Mouse (Mus musculus) kidney, embryonic 16.5 days (tissue): ENCODE results near the gene Tk2. TPM values are rescaled to one million over a fixed set of nuclear protein-coding genes. Genes with fewer than 3 reads are reported as not detected.

Experiments used
- ATAC-seq: fragments of 200-750 bp; cut with Nextera tagmentation; 2 replicates; pipeline ENCODE4 v1.8.0; 2017; ENCODE audit warnings: moderate TSS enrichment; ENCODE audit not compliant: low FRiP score, low TSS enrichment
- H3K27ac ChIP-seq: fragments of 300-500 bp; sonication (generic); 2 replicates; pipeline ENCODE4 v1.5.1; 2014; ENCODE audit warnings: low read length
- H3K27me3 ChIP-seq: fragments of 300-500 bp; sonication (generic); 2 replicates; pipeline ENCODE4 v1.6.1; 2014; ENCODE audit warnings: low read length, control low read depth, mixed read lengths; ENCODE audit not compliant: insufficient read depth
- H3K36me3 ChIP-seq: fragments of 300-500 bp; sonication (generic); 2 replicates; pipeline ENCODE4 v1.6.1; 2014; ENCODE audit warnings: low read length, control low read depth, mixed read lengths; ENCODE audit not compliant: insufficient read depth
- H3K4me1 ChIP-seq: fragments of 300-500 bp; sonication (generic); 2 replicates; pipeline ENCODE4 v1.6.1; 2014; ENCODE audit warnings: low read length, control low read depth, mixed read lengths; ENCODE audit not compliant: insufficient read depth
- H3K4me2 ChIP-seq: fragments of 300-500 bp; sonication (generic); replicated peaks from 2 replicates; pipeline ENCODE4 v1.6.1; 2014; ENCODE audit warnings: low read depth, low read length
- H3K4me3 ChIP-seq: fragments of 300-500 bp; sonication (generic); 2 replicates; pipeline ENCODE4 v1.5.1; 2014; ENCODE audit warnings: mild to moderate bottlenecking, low read length
- H3K9ac ChIP-seq: fragments of 300-500 bp; sonication (generic); replicated peaks from 2 replicates; pipeline ENCODE4 v1.6.1; 2014; ENCODE audit warnings: low read length
- H3K9me3 ChIP-seq: fragments of 300-500 bp; sonication (generic); 2 replicates; pipeline ENCODE4 v1.6.1; 2016; ENCODE audit warnings: low read length, control low read depth
- WGBS: fragments of 180-500 bp; shearing (Covaris S2); extraction: QIAGEN DNeasy Blood & Tissue Kit; methylation state at CpG from one replicate; pipeline ENCODE4 v1.1.7; 2014; 5-methylcytosine and 5-hydroxymethylcytosine counted together
- polyA plus RNA-seq: library from polyadenylated mRNA; unstranded; fragments of >200 nt; fragmentation: Nextera tagmentation; extraction: Ambion mirVana; gene quantifications from 2 replicates; pipeline ENCODE4 v1.2.1, GENCODE M21; 2015

Gene Tk2
- polyA plus RNA-seq, 1 experiment from 2014 or later = 25.5 TPM

GRCm38 (mm10) chr8:104232039-104232438 lies 16.3 kb downstream of the Tk2 start:
- H3K27me3 ChIP-seq = no peaks in the 10 kb centered on the region
- no peak overlapping the region for H3K27ac ChIP-seq
- no peaks in the 10 kb centered on the region for H3K4me1 ChIP-seq
- H3K4me2 ChIP-seq = no peak overlapping the region
- WGBS = 93% methylated on average over 4 of the region's 4 CpGs
- peaks cover 74% of the 10 kb centered on the region for H3K36me3 ChIP-seq
- no peak for ATAC-seq
- no peak overlapping the region for H3K9ac ChIP-seq
- no peak overlapping the region for H3K4me3 ChIP-seq
- H3K9me3 ChIP-seq = no peaks in the 10 kb centered on the region

GRCm38 (mm10) chr8:104230377-104230776 lies 18.0 kb downstream of the Tk2 start:
- Histone ChIP-seq H3K27me3 (no peaks in the 10 kb centered on the region), H3K27ac (no peak overlapping the region), H3K36me3 (peaks cover 80% of the 10 kb centered on the region), H3K9me3 (no peaks in the 10 kb centered on the region), H3K9ac (no peak overlapping the region), H3K4me3 (no peak overlapping the region), H3K4me1 (no peaks in the 10 kb centered on the region), H3K4me2 (no peak overlapping the region)
- no peak for ATAC-seq
- WGBS = 89% methylated on average over 9 of the region's 9 CpGs

DNA sequence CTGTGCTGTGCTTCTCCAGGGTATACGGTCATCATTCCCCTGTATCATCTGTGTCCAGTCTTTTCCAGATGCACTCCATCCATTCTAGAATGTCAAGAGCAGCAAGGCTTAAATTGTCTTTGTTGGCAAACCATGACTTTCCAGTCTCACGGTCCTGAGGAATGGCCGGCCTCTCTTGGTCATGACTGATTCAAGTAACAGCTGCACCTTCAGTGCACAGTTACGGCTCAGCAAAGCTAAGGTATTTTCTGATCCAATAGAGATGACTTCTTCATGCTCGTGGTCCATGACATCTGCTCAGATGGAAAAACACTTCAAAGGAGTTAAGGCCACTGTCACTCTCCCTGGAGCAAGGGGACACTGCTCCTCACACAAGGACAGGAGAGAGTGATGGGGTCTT lies 21.3 kb downstream of the Tk2 start:
- no peak overlapping the region for H3K4me3 ChIP-seq
- ATAC-seq = no peak
- 0 out of 2 replicates have a peak, but pooled peaks cover 7% of the 10 kb centered on the region for H3K9me3 ChIP-seq
- H3K36me3 ChIP-seq = peaks cover 78% of the 10 kb centered on the region
- H3K4me1 ChIP-seq = no peaks in the 10 kb centered on the region
- H3K9ac ChIP-seq = no peak overlapping the region
- no peak overlapping the region for H3K4me2 ChIP-seq
- 70% methylated on average over 5 of the region's 5 CpGs for WGBS
- H3K27me3 ChIP-seq = no peaks in the 10 kb centered on the region
- H3K27ac ChIP-seq = no peak overlapping the region

GRCm38 (mm10) chr8:104219806-104220205 lies 28.6 kb downstream of the Tk2 start:
- ATAC-seq = peak; percentile 58; the same call in 1 of the 2 replicates
- H3K36me3 ChIP-seq = peaks cover 11% of the 10 kb centered on the region
- WGBS = 45% methylated on average over 5 of the region's 5 CpGs

DNA sequence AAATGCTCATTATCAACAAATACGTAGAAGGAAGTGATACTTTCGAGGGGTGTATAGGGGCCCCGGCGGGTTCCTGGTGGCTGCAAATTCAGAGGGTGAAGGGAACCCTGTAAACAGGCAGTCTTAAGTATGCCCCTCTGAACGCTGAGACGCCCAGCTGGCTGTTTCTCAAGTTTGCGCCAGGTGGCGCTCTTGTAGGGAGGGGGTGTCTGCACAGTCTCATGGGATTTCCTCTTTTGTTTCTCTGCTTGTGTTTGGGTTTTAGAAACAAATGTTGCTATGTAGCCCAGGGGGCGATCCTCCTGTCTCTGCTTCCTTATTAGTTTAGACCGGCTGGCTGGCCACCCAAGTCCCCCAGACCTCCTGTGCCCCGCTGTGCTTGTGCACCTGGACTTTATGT lies 29.3 kb downstream of the Tk2 start:
- no peak overlapping the region for H3K4me3 ChIP-seq
- peaks cover 4% of the 10 kb centered on the region for H3K36me3 ChIP-seq
- H3K9ac ChIP-seq = no peak overlapping the region
- H3K27me3 ChIP-seq = no peaks in the 10 kb centered on the region
- WGBS = 28% methylated on average over 11 of the region's 11 CpGs
- no peak overlapping the region for H3K4me2 ChIP-seq
- peak; percentile 37; the same call in 1 of the 2 replicates for ATAC-seq
- 0 out of 2 replicates have a peak, but pooled peaks cover 2% of the 10 kb centered on the region for H3K9me3 ChIP-seq
- H3K27ac ChIP-seq = no peak overlapping the region
- H3K4me1 ChIP-seq = no peaks in the 10 kb centered on the region

More at GRCm38 (mm10) chr8:104219806-104220205, 28.6 kb downstream of the Tk2 start:
- Histone ChIP-seq H3K27ac (no peak overlapping the region), H3K4me3 (no peak overlapping the region), H3K4me1 (no peaks in the 10 kb centered on the region), H3K27me3 (no peaks in the 10 kb centered on the region), H3K4me2 (no peak overlapping the region), H3K9ac (no peak overlapping the region), H3K9me3 (0 out of 2 replicates have a peak, but pooled peaks cover 7% of the 10 kb centered on the region)

DNA sequence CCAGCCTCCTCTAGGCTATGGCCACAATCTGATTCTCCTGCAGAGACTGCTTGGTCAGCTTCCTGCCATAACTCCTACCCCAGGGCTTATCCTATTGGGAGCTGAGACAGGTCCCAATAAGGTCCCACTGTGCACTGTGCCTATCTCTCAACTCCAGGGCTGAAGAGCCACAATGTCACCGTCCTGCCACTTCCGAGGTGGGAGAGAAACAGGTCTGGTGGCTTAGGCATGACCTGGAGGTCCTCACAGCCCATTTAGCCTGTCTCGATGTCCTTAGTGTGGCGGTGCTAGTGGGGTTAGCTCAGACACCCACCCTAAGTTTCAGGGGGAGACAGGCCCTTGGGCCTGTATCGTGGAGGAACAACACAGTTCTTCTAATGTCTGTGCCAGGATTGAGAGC lies 30.8 kb downstream of the Tk2 start:
- ATAC-seq = no peak
- H3K4me3 ChIP-seq = no peak overlapping the region

DNA sequence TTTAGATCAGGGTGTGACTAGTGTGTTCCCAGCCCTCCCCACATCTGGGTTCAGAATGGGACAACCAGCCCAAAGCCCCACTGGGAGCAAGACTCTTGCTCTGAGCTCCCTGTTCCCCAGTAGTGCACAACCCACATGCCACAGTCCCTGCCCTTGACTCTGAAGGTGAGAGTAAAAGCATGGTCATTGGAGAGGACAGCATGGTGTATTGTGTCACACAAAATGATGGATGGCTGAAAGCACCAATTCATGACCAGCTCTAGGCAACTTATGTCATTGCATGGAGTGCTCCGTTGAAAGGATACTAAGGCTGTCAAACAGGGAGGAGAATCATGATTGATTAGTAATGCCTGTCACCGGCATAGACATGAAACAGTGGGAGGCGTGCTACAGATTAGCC lies 43.1 kb downstream of the Tk2 start:
- WGBS = 54% methylated on average over 3 of the region's 3 CpGs
- no peaks in the 10 kb centered on the region for H3K27me3 ChIP-seq
- peaks cover 4% of the 10 kb centered on the region; the same call in 1 of the 2 replicates for H3K4me1 ChIP-seq
- ATAC-seq = 0 out of 2 replicates have a peak, but pooled peaks have one; percentile 37
- no peaks in the 10 kb centered on the region for H3K36me3 ChIP-seq
- H3K4me2 ChIP-seq = no peak overlapping the region
- H3K4me3 ChIP-seq = no peak overlapping the region
- H3K27ac ChIP-seq = no peak overlapping the region
- no peak overlapping the region for H3K9ac ChIP-seq
- H3K9me3 ChIP-seq = no peaks in the 10 kb centered on the region

More for the DNA sequence above, 30.8 kb downstream of the Tk2 start:
- Histone ChIP-seq H3K9ac (no peak overlapping the region), H3K27ac (no peak overlapping the region), H3K36me3 (no peaks in the 10 kb centered on the region), H3K27me3 (no peaks in the 10 kb centered on the region), H3K4me2 (no peak overlapping the region), H3K4me1 (no peaks in the 10 kb centered on the region), H3K9me3 (no peaks in the 10 kb centered on the region)
- WGBS = 92% methylated on average over 5 of the region's 5 CpGs

GRCm38 (mm10) chr8:104202320-104202719 lies 46.0 kb downstream of the Tk2 start:
- Histone ChIP-seq H3K9me3 (no peaks in the 10 kb centered on the region), H3K27ac (0 out of 2 replicates have a peak overlapping the region, but pooled peaks have one; percentile 12), H3K4me2 (no peak overlapping the region), H3K4me1 (peaks cover 4% of the 10 kb centered on the region; the same call in 1 of the 2 replicates), H3K27me3 (no peaks in the 10 kb centered on the region), H3K36me3 (no peaks in the 10 kb centered on the region), H3K9ac (no peak overlapping the region), H3K4me3 (no peak overlapping the region)
- WGBS = 57% methylated on average over 4 of the region's 4 CpGs
- peak; percentile 57; the same call in 1 of the 2 replicates for ATAC-seq

DNA sequence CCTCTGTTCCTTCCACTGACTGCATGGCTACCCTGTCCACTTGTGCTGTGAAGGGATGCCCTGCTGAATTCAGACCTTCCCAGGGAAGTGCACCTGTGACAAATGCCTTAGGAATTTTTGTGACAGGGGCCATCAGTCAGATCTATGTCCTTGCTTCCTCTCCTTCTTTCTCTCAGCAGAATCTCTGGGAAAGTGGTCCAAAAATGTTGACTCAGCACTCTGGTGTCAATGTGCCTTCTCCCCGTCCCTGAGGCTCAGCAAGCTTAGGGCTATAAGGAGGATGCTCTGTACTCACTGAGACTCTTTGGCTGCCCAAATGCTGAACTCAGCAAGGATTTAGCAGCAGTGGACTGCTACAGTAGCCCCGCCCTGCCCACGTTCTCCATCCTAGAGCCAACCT lies 46.7 kb downstream of the Tk2 start:
- H3K27ac ChIP-seq = no peak overlapping the region
- H3K4me1 ChIP-seq = peaks cover 4% of the 10 kb centered on the region; the same call in 1 of the 2 replicates
- H3K27me3 ChIP-seq = no peaks in the 10 kb centered on the region
- no peak overlapping the region for H3K9ac ChIP-seq
- WGBS = 79% methylated on average over 3 of the region's 3 CpGs
- H3K36me3 ChIP-seq = no peaks in the 10 kb centered on the region
- no peak overlapping the region for H3K4me3 ChIP-seq
- no peaks in the 10 kb centered on the region for H3K9me3 ChIP-seq
- H3K4me2 ChIP-seq = no peak overlapping the region
- no peak for ATAC-seq

- Histone ChIP-seq H3K9me3 (peaks cover 4% of the 10 kb centered on the region; the same call in 1 of the 2 replicates), H3K4me2 (no peak overlapping the region), H3K27ac (no peak overlapping the region), H3K9ac (no peak overlapping the region), H3K36me3 (no peaks in the 10 kb centered on the region), H3K4me3 (no peak overlapping the region), H3K27me3 (no peaks in the 10 kb centered on the region), H3K4me1 (peaks cover 4% of the 10 kb centered on the region; the same call in 1 of the 2 replicates)
- WGBS = 71% methylated on average over 5 of the region's 5 CpGs
- ATAC-seq = no peak
Observed at GRCm38 (mm10) chr8:104199802-104200201, 48.6 kb downstream of the Tk2 start.
